Mouse (Mus musculus) common myeloid progenitor, adult 5-6 weeks (primary cell): ENCODE measurements around the gene Pfpl. TPM values are rescaled to one million over a fixed set of nuclear protein-coding genes. Genes with fewer than 3 reads are reported as not detected.

Experiments used
- ATAC-seq: replicated peaks from 2 replicates; pipeline ENCODE4 v1.8.0; 2016; ENCODE audit warnings: low read depth, mild to moderate bottlenecking, moderate TSS enrichment, inconsistent platforms; ENCODE audit not compliant: poor library complexity, severe bottlenecking
- total RNA-seq: library from RNA; stranded (forward); fragments of 200-1000, 187-1606 nt; gene quantifications from 2 replicates; pipeline ENCODE4 v1.2.3, GENCODE M21; 2017

Pfpl gene
- total RNA-seq, result not detected in 2 replicates

GRCm38 (mm10) chr19:12427605-12428004 lies at the start of gene Pfpl:
Gene Pfpl, plus strand, starts transcription at chr19:12427905.
- no peak for ATAC-seq

DNA sequence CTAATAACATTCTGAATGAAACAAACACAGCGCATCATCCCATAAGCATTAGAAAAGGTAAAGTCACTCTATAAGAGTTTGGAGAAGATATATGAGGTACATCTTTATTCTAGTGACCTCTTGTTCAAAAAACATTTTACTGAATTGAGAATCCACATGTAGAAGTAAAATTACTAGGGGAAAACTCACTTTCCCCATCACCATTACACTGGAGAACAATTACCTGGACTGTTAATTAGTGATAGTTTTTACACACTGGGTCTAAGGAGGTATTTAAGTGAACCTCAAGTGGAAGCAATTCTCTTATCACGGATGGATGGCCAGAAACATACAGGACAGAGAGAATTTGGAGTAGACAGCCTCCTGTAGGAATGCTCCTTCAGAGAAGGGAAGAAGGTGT lies 40.7 kb upstream of the Pfpl start, which contains the start of gene Olfr1440:
Gene Olfr1440 (plus strand): TSS at position 301 of the 400 bp plus-strand sequence.
- no peak for ATAC-seq

- ATAC-seq, result no peak
Measured at GRCm38 (mm10) chr19:12413737-12414136, 14.0 kb upstream of the Pfpl start.

GRCm38 (mm10) chr19:12417361-12417760 lies 10.3 kb upstream of the Pfpl start, which contains the start of gene Olfr1441:
Gene Olfr1441, plus strand, starts transcription at chr19:12417433.
- ATAC-seq, result no peak

DNA sequence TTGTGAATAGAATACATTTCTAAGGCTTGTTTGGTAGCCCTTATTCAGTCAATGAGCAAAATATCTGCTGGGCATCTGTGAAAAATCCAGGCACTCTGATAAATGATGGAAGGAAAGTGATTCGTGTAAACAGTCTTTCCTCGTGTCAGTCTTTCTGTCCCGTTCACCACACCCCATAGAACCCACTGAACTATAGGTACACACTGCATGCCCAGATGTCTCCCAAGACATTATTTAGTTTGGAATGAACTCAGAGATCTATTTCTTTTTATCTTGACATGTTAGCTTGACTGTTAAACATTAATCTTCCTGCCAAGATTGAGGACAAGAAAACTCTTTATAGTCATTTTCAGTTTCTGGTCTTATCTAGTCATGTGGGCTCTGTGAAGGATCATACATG lies 9.4 kb upstream of the Pfpl start:
- no peak for ATAC-seq

DNA sequence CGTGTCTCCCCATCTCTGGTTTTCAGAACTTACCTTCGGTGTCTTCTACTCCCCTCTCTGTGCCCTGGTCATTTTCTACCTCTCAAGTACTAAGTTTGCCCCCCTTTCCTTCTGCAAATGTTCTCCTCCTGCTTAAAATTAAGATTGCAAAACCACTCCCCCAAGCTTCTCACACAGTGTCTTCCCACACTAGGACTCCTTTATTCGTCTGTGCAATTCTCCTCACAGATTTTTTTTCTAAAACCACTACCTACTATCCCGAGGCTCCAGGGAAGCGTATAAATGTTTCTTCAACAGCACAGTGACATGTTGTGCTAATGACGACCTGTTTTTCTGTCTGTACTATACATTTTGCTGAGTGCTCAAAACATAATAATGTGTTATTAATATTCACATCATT lies 7.2 kb upstream of the Pfpl start:
- ATAC-seq, result no peak

GRCm38 (mm10) chr19:12421680-12422079 lies 6.0 kb upstream of the Pfpl start:
- no peak for ATAC-seq

- peak; percentile 56 for ATAC-seq
Measured at GRCm38 (mm10) chr19:12427101-12427500, 604 bp upstream of the Pfpl start.

GRCm38 (mm10) chr19:12433033-12433432 lies 5.3 kb downstream of the Pfpl start:
- ATAC-seq, result peak; percentile 59

DNA sequence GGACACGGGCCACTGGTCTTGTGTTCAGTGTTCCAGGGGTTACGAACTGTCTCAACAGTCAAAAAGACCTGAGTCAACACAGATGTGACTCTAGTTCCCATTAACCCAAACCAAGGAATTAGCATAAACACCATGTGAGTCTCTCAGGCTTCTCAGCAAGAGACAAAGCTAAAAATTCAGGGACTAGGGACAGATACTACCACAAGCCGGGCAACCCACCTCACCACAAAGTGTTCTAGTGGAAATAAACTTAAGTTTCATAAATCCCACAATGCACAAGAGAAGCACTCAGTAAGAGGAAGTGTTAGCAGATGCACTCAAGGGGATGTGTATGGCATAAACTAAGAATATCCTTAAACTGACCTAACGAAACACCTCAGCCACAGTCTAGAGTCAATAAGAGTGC lies 7.3 kb downstream of the Pfpl start:
- peak; percentile 92 for ATAC-seq

- no peak for ATAC-seq
Measured at GRCm38 (mm10) chr19:12435750-12436524, 8.2 kb downstream of the Pfpl start.

GRCm38 (mm10) chr19:12439581-12439980 lies 11.9 kb downstream of the Pfpl start:
- ATAC-seq, result no peak

GRCm38 (mm10) chr19:12440103-12440725 lies 12.5 kb downstream of the Pfpl start:
- peak; percentile 56 for ATAC-seq

DNA sequence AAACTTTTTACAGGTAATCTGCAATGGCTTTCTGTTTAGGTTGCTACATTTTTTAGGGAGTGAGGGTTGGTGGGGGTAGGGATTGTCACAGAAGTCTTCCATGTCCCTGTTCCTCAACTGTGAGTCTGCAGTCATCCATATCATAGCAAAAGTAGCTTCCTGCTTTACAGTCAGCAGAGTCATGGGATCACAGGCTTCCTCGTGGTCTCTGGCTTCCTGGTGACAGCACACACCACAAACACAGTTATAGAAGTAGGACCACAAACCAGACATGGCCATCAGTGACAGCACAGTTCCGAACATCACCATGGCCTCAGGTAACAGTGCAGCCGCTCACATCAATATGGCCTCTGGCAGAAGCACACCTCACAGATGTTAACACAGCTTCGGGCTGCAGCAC lies 14.9 kb downstream of the Pfpl start:
- peak; percentile 89 for ATAC-seq

GRCm38 (mm10) chr19:12445014-12445413 lies 17.3 kb downstream of the Pfpl start:
- ATAC-seq, result peak; percentile 64

- ATAC-seq, result peak; percentile 92
Measured at GRCm38 (mm10) chr19:12457401-12458066, 29.8 kb downstream of the Pfpl start.

GRCm38 (mm10) chr19:12459516-12459915 lies 31.8 kb downstream of the Pfpl start:
- no peak for ATAC-seq

DNA sequence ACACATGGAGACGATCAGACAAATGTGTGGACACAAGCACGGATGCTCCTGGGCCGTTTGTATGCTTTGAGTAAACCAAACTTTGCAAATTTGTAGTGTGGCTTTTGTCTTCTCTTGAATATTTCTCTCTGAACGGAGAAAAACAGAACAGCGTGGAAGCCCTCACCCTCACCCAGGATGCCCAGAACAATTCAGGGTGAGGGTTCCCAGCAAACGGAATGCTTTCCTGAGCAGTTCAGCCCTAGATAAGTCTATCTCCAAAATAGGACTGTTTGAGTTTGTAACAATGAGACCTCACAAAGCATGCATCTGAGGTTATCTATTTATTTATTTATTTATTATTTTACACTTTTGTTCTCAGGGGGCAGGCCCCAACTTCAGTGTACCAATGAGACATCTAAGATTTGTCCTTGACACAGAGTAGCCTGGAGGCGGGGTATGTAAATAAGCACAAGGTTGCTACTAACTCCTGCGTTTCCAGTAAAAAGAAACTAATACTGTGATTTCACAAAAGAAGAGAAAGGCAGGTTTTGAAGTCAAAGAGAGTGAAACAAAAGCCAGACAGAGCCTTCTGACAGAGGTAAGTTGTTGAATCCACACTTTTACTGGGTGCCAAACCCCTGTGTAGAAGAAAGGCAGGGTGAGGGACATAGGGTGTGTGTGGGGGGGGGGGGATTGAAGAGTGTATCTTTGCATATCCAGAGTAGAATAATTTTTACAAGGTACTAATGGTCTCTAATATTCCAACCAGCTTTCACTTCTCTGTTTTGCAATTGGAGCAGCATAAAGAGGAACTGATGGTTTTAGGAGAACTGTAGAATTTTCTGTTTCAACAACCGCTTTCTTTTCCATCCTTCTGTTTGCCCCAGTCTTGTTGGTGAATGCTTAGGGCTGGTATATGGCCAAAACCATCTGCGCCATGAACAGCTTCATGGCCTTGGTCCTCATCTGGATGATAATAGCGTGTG lies 32.9 kb downstream of the Pfpl start, which contains the start of gene Mpeg1:
Gene Mpeg1 (plus strand): TSS at position 498 of the 968 bp plus-strand sequence.
- ATAC-seq, result peak; percentile 30

DNA sequence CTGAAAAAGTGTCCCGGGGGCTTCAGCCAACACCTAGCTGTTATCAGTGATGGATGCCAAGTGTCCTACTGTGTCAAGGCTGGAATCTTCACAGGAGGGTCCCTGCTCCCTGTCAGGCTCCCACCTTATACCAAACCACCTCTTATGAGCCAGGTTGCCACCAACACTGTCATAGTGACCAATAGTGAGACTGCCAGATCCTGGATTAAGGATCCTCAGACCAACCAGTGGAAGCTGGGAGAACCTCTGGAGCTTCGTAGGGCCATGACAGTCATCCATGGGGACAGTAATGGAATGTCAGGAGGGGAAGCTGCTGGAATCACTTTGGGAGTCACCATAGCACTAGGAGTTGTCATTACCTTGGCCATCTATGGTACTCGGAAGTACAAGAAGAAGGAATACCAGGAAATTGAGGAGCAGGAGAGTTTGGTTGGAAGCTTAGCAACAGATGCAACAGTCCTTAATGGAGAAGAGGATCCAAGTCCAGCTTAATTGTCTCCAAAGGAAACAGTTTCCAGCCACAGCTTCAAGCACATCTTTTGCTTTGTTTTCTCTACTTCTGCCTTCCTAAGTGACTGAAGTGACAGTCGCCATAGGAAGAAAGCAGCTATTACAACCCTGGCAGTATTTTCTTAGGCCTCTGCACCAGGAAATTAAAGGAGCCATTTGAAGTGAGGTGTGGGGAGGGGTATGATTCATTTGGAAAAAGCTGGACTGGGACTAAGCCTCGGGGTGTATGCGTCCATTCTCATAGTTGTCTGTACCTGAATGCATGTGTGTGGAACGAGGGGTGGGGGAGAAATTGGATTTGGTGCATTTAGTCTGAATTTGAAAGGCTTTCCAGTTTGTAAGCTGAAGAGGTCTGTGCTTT lies 35.4 kb downstream of the Pfpl start:
- ATAC-seq, result no peak
